Mouse (Mus musculus) liver, embryonic 13.5 days (tissue): Measurements from ENCODE around the gene Ccdc63. TPM values are rescaled to one million over a fixed set of nuclear protein-coding genes. Genes with fewer than 3 reads are reported as not detected.
"Not testable (repeated sequence)": the region's sequence is repeated elsewhere in the genome, so short reads cannot be mapped to it uniquely, and the experiment has no call there.

ENCODE experiments used
- ATAC-seq: fragments of 200-750 bp; cut with Nextera tagmentation; 2 replicates; pipeline ENCODE4 v1.8.0; 2017; ENCODE audit warnings: low read depth, mild to moderate bottlenecking, moderate number of reproducible peaks, moderate library complexity
- DNase-seq: peaks from one replicate; pipeline ENCODE4 v3.0.0; 2022
- H3K27ac ChIP-seq: fragments of 300-500 bp; sonication (generic); 2 replicates; pipeline ENCODE4 v1.5.1; 2015; ENCODE audit warnings: moderate library complexity, mild to moderate bottlenecking, inconsistent platforms
- H3K27me3 ChIP-seq: fragments of 300-500 bp; sonication (generic); 2 replicates; pipeline ENCODE4 v1.6.1; 2015; ENCODE audit warnings: mild to moderate bottlenecking, inconsistent platforms
- H3K36me3 ChIP-seq: fragments of 300-500 bp; sonication (generic); 2 replicates; pipeline ENCODE4 v1.6.1; 2015; ENCODE audit warnings: mild to moderate bottlenecking, inconsistent platforms
- H3K4me1 ChIP-seq: fragments of 300-500 bp; sonication (generic); replicated peaks from 2 replicates; pipeline ENCODE4 v1.6.1; 2015; ENCODE audit warnings: inconsistent platforms
- H3K4me2 ChIP-seq: fragments of 300-500 bp; sonication (generic); 2 replicates; pipeline ENCODE4 v1.6.1; 2015; ENCODE audit warnings: inconsistent platforms, mild to moderate bottlenecking, moderate library complexity
- H3K4me3 ChIP-seq: fragments of 300-500 bp; sonication (generic); replicated peaks from 2 replicates; pipeline ENCODE4 v1.5.1; 2015; ENCODE audit warnings: mild to moderate bottlenecking, inconsistent platforms
- H3K9ac ChIP-seq: fragments of 300-500 bp; sonication (generic); 2 replicates; pipeline ENCODE4 v1.6.1; 2015; ENCODE audit warnings: mild to moderate bottlenecking, inconsistent platforms
- H3K9me3 ChIP-seq: fragments of 300-500 bp; sonication (generic); replicated peaks from 2 replicates; pipeline ENCODE4 v1.6.1; 2016; ENCODE audit warnings: inconsistent platforms
- WGBS: fragments of 180-500 bp; shearing (Covaris S2); methylation state at CpG from one replicate; pipeline ENCODE4 v1.1.7; 2015; ENCODE audit not compliant: insufficient replicate concordance; 5-methylcytosine and 5-hydroxymethylcytosine counted together
- polyA plus RNA-seq: library from polyadenylated mRNA; unstranded; fragments of >200 nt; fragmentation: Nextera tagmentation; extraction: Ambion mirVana; gene quantifications from 2 replicates; pipeline ENCODE4 v1.2.1, GENCODE M21; 2015

The Ccdc63 gene
- polyA plus RNA-seq, 1 experiment from 2014 or later = 0.14 TPM

DNA sequence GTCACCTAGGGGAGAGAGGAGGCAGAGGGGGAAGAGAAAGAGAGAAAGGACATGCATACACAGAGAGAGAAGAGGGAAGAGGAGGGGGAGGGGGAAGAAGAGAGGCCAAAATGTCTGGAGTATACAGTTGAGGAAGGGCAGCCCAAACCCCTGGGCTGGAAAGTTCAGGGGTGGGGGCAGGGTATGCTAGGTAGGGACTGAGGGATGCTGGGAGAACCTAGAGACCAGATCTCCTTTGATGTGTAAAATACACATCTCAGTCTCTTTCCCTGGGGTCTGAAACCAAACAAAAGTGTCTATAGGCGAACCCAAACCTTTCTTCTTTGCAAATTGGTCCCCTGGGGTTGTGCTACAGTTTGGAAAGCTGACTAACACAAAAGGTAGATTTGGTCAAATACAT, 7.5 kb upstream of the Ccdc63 start:
- Histone ChIP-seq H3K27ac (no peak overlapping the region), H3K9ac (no peak overlapping the region), H3K4me2 (no peak overlapping the region), H3K9me3 (no peaks in the 10 kb centered on the region), H3K36me3 (no peaks in the 10 kb centered on the region), H3K4me3 (no peak overlapping the region), H3K27me3 (no peaks in the 10 kb centered on the region), H3K4me1 (peaks cover 34% of the 10 kb centered on the region)
- DNase-seq (no peak), ATAC-seq (no peak)
- WGBS = 65% methylated on average over 1 of the region's 1 CpGs

DNA sequence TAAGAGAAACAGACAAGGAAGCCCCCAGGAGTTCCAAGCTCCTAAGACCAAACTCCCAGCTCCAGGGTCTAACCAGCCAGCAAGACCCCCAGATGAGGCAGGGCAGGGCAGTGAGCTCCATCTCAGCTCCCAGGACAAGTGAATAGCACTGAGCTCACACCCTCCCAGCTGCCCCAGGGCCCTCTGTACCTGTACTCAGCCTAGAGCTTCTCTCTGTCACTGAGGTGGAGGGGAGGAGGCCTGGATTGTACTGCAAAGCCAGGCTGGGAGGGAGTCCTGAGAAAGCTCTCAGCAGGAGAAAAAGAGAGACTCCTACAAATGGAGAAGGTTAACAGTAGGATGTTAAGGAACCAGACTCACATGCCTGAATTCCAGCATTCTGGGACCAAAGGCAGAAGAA, 6.0 kb upstream of the Ccdc63 start:
- no peak overlapping the region for H3K4me3 ChIP-seq
- no peak for ATAC-seq
- peaks cover 41% of the 10 kb centered on the region for H3K4me1 ChIP-seq
- DNase-seq = no peak
- no peaks in the 10 kb centered on the region for H3K36me3 ChIP-seq
- no peaks in the 10 kb centered on the region for H3K9me3 ChIP-seq
- H3K4me2 ChIP-seq = peak overlapping the region; percentile 69
- no peaks in the 10 kb centered on the region for H3K27me3 ChIP-seq
- no peak overlapping the region for H3K9ac ChIP-seq
- peak overlapping the region; percentile 69 for H3K27ac ChIP-seq

DNA sequence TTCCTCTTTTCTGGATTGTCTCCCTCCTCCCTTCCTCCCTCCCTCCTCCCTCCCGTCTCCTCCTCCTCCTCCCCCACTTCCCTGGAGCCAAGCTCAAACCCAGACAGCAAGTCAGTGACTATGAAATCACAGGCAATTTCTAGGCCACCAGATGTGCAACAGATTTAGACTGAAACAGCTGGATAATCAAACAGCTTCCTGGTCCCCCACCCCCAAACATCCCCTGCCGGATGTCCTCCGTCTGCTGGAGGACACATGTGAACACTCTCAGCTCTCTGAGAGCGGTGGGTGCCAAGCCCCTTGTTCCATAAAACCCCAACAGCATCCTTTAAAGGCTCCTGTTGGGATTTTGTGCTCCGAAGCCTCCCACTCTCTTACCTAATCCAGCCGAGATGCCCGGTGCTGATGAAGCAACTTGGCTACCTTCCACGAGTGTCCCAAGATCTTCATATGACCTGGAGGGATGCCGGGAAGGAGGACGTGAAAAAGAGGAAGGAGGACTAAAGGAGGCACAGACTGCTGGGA, 5.5 kb upstream of the Ccdc63 start:
- Histone ChIP-seq H3K27ac (peak overlapping the region; percentile 69), H3K9me3 (no peaks in the 10 kb centered on the region), H3K36me3 (no peaks in the 10 kb centered on the region), H3K9ac (peak overlapping the region; percentile 64; the same call in 1 of the 2 replicates), H3K27me3 (no peaks in the 10 kb centered on the region), H3K4me3 (peak overlapping the region; percentile 53), H3K4me1 (peaks cover 41% of the 10 kb centered on the region), H3K4me2 (peak overlapping the region; percentile 69)
- DNase-seq (no peak), ATAC-seq (no peak)
- 26% methylated on average over 10 of the region's 10 CpGs for WGBS

DNA sequence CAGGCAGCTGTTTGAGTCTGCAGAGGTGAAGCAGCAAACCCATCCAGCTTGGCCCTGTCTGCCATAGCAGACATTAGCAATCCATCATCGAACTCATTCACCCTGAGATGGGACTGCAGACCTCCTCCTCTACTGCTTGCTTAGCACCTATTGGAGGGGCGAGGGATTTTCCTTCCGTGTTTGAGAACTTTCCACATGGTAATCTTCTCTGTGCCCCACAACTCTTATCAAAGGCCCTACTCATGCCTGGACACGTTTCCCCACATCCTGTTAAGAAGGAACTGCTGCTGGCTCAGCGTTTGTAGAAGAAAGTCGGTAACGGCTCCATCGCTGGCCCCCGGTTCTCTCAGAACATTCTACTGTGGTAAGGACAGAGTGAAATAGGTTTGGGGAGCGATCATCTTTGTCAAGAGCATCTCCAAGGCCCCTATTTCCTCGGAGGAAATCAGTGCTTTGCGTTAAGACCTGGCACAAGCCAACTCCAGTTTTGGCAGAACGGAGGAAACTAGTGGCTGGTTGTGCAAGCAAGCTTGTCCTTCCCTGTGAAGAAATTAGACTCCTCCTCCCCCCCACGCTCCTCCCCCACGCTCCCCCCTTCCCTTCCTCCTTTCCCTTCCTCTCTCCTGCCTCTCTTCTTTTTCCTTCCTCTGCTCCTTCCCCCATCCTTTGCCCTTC, 4.9 kb upstream of the Ccdc63 start:
- Histone ChIP-seq H3K4me2 (peak overlapping the region; percentile 69), H3K27ac (peak overlapping the region; percentile 69), H3K9ac (peak overlapping the region; percentile 64), H3K4me3 (peak overlapping the region; percentile 53), H3K4me1 (peaks cover 41% of the 10 kb centered on the region), H3K9me3 (no peaks in the 10 kb centered on the region), H3K27me3 (no peaks in the 10 kb centered on the region), H3K36me3 (no peaks in the 10 kb centered on the region)
- peak; percentile 61 for DNase-seq
- 8% methylated on average over 15 of the region's 15 CpGs for WGBS
- ATAC-seq = peak; percentile 70

DNA sequence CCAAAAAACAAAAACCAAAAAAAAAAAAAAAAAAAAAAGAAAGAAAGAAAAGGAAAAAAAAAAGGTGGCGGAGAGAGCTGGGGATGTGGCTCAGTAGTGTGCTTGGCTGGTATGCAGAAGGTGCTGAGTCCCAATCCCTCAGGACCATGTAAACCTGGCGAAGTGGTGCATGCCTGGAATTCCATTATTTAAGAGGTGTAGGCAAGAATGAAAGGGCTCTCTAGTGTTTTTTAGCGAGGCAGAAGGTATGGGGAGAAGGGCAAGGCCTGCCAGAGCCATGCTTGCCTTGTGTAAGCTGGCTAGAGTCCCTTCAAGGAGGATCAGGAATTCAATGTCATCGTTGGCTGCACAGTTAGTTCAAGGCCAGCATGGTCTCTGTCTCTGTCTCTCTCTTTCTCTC, 4.2 kb upstream of the Ccdc63 start:
- peak overlapping the region; percentile 64; the same call in 1 of the 2 replicates for H3K9ac ChIP-seq
- H3K27me3 ChIP-seq = no peaks in the 10 kb centered on the region

DNA sequence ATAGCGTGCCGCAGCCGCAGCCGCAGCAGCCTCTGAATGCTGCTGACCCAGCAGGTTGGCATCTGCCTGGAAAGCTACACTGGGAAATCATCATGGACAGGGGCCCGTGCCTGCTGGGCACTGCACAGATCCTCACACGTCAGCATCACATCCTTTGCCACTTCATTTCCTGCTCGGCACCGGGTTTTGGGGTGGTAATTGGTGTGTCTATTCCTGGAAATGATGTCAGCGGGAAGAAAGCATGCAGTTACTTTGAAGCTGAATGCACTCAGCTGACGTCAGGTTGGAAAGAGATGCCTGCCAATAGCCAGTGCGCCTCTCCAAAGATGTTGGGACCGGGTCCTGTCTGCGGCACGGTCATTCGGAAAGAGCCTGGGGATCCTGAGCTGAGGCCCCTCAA, 2.9 kb upstream of the Ccdc63 start:
- no peak for ATAC-seq
- no peak for DNase-seq
- Histone ChIP-seq H3K36me3 (no peaks in the 10 kb centered on the region), H3K27me3 (no peaks in the 10 kb centered on the region), H3K9ac (no peak overlapping the region), H3K4me3 (no peak overlapping the region), H3K4me2 (no peak overlapping the region), H3K27ac (no peak overlapping the region), H3K4me1 (peaks cover 41% of the 10 kb centered on the region), H3K9me3 (no peaks in the 10 kb centered on the region)
- WGBS = 76% methylated on average over 15 of the region's 15 CpGs

More for the DNA sequence above, 4.2 kb upstream of the Ccdc63 start:
- no peaks in the 10 kb centered on the region for H3K36me3 ChIP-seq
- H3K4me1 ChIP-seq = peaks cover 41% of the 10 kb centered on the region
- peak overlapping the region; percentile 69 for H3K27ac ChIP-seq
- no peaks in the 10 kb centered on the region for H3K9me3 ChIP-seq
- DNase-seq (no peak), ATAC-seq (no peak)
- 55% methylated on average over 4 of the region's 4 CpGs for WGBS
- peak overlapping the region; percentile 53; the same call in 1 of the 2 replicates for H3K4me3 ChIP-seq
- peak overlapping the region; percentile 69 for H3K4me2 ChIP-seq

DNA sequence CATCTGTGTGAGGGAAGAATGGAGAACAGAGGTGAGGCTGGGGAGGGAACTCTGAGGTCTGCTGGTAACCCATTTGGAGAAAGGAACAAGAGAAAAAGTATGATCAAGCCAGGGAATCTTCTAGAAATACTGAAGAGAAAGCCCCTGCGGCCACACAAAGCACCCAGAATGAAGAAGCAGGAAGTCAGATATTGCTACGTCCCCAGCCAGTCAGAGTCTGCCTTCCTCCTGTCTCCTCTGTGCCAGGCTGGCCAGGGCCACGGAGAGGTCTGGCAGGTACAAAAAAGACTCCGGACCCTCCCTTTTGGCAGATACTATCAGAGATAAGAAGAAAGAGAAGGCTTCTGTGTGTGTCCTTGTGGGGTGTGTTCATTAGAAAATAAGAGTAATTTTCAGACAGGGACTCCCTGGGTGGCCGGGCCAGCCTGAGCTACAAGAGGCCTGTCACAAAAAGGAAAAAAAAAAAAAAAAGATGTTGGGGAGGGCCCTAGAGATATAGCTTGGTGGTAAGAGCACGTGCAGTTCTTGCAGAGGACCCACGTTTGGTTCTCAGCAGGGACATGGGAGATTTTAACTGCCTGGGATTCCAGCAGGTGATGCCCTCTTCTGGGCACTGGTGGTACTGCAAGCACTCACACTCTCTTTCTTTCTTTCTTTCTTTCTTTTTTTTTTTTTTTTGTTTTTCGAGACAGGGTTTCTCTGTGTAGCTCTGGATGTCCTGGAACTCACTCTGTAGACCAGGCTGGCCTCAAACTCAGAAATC, 1.8 kb upstream of the Ccdc63 start:
- no peaks in the 10 kb centered on the region for H3K9me3 ChIP-seq
- H3K4me2 ChIP-seq = no peak overlapping the region
- WGBS = 28% methylated on average over 8 of the region's 8 CpGs
- peaks cover 43% of the 10 kb centered on the region for H3K4me1 ChIP-seq
- no peak overlapping the region; the same call in 1 of the 2 replicates for H3K9ac ChIP-seq
- no peak overlapping the region for H3K27ac ChIP-seq
- no peaks in the 10 kb centered on the region for H3K27me3 ChIP-seq
- no peaks in the 10 kb centered on the region for H3K36me3 ChIP-seq
- no peak overlapping the region for H3K4me3 ChIP-seq
- ATAC-seq (no peak), DNase-seq (peak; percentile 46)

DNA sequence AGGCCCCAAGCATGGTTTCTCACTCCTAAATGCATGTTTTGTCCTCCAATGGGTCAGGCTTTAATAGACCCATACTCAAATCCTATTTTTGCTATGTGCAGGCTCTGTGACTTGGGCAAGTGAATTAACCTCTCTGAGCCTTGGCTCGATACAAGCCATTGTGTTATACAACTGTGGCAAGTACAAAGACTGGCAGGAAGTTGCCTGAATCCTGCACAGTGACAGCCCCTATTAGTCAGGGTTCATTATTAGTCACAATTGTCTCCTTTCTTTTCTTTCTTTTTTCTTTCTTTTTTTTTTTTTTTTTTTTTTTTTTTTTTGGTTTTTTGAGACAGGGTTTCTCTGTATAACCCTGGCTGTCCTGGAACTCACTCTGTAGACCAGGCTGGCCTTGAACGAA, 852 bp downstream of the Ccdc63 start:
- H3K27ac ChIP-seq, H3K4me3 ChIP-seq, H3K4me2 ChIP-seq, H3K9ac ChIP-seq, H3K36me3 ChIP-seq, H3K9me3 ChIP-seq, H3K27me3 ChIP-seq, DNase-seq, ATAC-seq: not testable (repeated sequence)
- WGBS = 58% methylated on average over 2 of the region's 2 CpGs
- peaks cover 43% of the 10 kb centered on the region for H3K4me1 ChIP-seq

DNA sequence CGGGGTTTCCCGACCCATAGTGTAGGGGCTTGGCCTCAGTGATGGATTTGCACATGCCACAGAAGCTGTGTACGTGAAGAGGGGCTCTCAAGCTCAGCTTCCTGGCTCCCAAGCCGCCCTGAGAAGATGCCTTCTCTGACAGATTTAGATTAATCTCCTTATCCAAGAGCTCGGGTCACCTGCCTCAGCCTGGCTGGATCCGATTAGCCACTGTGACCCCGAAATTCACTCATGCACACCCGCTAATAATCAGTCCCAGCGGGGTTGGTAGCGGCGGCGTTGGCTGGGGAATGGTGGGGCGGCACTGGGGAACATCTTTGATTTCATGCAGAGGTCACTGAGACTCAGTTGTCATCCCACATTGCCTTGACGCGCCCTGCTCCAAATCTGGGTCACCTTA, 1.8 kb downstream of the Ccdc63 start:
- Histone ChIP-seq H3K4me3 (no peak overlapping the region), H3K4me2 (no peak overlapping the region), H3K4me1 (peaks cover 45% of the 10 kb centered on the region), H3K9ac (no peak overlapping the region), H3K27ac (no peak overlapping the region), H3K9me3 (no peaks in the 10 kb centered on the region), H3K36me3 (no peaks in the 10 kb centered on the region), H3K27me3 (0 out of 2 replicates have a peak, but pooled peaks cover 2% of the 10 kb centered on the region)
- ATAC-seq = no peak
- 72% methylated on average over 15 of the region's 15 CpGs for WGBS
- DNase-seq = no peak

DNA sequence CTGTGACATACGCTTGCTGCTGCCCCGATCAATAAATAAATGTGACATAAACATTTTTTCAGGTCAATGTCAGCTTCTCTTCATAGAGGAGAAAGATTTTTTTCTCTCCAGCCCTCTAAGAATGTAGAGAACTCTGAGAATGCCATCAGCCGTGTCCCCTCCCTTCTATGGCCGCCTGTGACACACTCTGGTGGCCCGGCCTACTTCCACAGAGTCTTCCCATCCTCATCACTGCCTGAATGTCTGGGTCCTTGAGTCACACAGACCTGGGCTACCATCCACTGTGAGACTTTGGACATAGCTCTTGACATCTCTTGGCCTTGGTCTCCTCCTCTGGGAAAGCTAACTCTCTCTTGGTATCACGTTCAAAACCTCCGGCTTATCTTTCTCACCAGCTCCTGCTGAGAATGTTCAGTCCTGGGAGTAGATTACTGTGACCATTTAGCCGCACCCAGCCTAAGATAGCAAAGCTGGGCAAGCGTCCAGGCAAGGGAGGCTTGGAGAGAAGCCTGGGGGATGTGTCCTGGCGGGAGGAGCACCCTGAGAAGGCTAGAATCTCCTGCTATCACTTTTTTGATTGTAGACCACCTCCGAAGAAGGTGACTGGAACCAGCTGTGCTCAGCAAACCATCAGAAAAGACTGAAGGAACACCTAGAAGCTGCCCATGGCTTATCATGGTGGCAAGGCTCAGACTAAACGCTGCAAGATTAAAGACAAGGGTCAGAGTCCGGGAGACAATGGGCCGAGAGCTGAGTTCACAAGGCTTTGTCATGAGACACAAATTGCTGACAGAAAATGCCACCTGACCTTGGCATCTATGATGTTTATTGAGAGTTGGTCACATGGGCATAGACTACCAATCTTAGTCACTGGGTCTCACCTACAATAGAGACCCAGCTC, 3.9 kb downstream of the Ccdc63 start:
- no peaks in the 10 kb centered on the region for H3K9me3 ChIP-seq
- H3K4me1 ChIP-seq = peaks cover 52% of the 10 kb centered on the region
- WGBS = 33% methylated on average over 14 of the region's 14 CpGs
- ATAC-seq (peak; percentile 62), DNase-seq (peak; percentile 45)
- no peak overlapping the region for H3K4me3 ChIP-seq
- H3K27ac ChIP-seq = no peak overlapping the region
- H3K4me2 ChIP-seq = peak overlapping the region; percentile 19
- no peaks in the 10 kb centered on the region for H3K36me3 ChIP-seq
- H3K27me3 ChIP-seq = 0 out of 2 replicates have a peak, but pooled peaks cover 2% of the 10 kb centered on the region
- H3K9ac ChIP-seq = no peak overlapping the region; the same call in 1 of the 2 replicates
